19 mouse cellular contexts compared by ENCODE assay signal in the genomic region with DNA sequence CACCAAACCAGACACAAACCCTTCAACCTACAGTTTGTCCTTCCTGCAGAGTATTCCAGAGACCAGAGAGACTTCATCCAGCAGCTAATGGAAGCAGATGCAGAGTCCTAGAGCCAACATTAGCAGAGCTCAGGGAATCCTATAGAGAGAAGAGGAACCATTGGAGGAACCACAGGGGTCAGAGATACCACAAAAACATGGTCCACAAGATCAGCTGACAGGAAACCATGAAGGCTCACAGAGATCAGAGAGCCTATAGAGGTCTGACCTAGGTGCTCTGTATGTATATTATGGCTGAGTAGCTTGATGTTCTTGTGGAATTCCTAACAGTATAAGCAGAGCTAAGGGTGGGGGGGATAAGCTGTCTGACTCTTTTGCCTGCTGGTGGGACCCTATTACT. TPM values are rescaled to one million over a fixed set of nuclear protein-coding genes. Genes with fewer than 3 reads are reported as not detected.
DNase-seq lines count a peak whose midpoint lies in the region; ATAC-seq lines count a peak whose summit lies in the region.
"Had no signal": no experiment of that assay in that cellular context is flagged by ENCODE, and none has a peak within 500 bp of the region (broad histone marks: within the 10 kb centered on the region; RNA-seq: fewer than 3 reads in every experiment).

No protein-coding gene starts in this region.

- ATAC-seq in granulocyte monocyte progenitor cell, adult 5-6 weeks (replicated peaks; ENCODE audit: poor library complexity, severe bottlenecking), result peak; percentile 81
- peak; percentile 49; the same call in 1 of the 2 replicates for ATAC-seq in megakaryocyte, adult 5-6 weeks (ENCODE audit: poor library complexity, severe bottlenecking)
- no peak for ATAC-seq in megakaryocyte-erythroid progenitor cell, adult 5-6 weeks (replicated peaks; ENCODE audit: low FRiP score, low TSS enrichment, poor library complexity, severe bottlenecking)
- ATAC-seq: forebrain, embryonic 13.5 days; forebrain, embryonic 15.5 days had no signal

- DNase-seq in heart, adult 11 months, result peak; percentile 55
- DNase-seq in heart, postnatal 36 days, result no peak
- no peak for DNase-seq in left cerebral cortex, postnatal 36 days (ENCODE audit: low spot score in 2 of 2)
- DNase-seq in gastrocnemius, postnatal 36 days, result no peak
- DNase-seq: adrenal gland, adult 2 months; adrenal gland, postnatal 10 days; adrenal gland, postnatal 25 days; cerebellum, adult 11 months; cerebellum, adult 18-20 months; cerebellum, adult 8-10 months; cerebellum, adult 9-11 months; cerebellum, postnatal 14 days; cerebellum, postnatal 36 days had no signal

- intact Hi-C loops in heart, postnatal 36 days (cut with DNase I), result no loop called here
- intact Hi-C loops in left cerebral cortex, postnatal 36 days (cut with DNase I), result no loop called here
- intact Hi-C loops in gastrocnemius, postnatal 36 days (cut with DNase I), result no loop called here

RNA-seq across cellular contexts. Expression of gene Gpr137c, which starts 18.9 kb away (rescaled TPM):
- total RNA-seq in heart, postnatal 36 days (2021), result 1 to 10 TPM; 4.9 to 5.7 TPM
- 0.34 and 2.2 TPM in 2 replicates for total RNA-seq in granulocyte monocyte progenitor cell, adult 5-6 weeks (2014; fragmentation: Nextera tagmentation)
- 1.3 and 2.0 TPM in 2 replicates for total RNA-seq in granulocyte monocyte progenitor cell, adult 5-6 weeks (2017)
- 3.1 and 3.9 TPM in 2 replicates for total RNA-seq in megakaryocyte, adult 5-6 weeks (2015)
- total RNA-seq in megakaryocyte, adult 5-6 weeks (2017), result 2.1 and 3.4 TPM in 2 replicates
- total RNA-seq in left cerebral cortex, postnatal 36 days (2021), result 10 to 100 TPM; 31.9 to 35.9 TPM
- 0.67 and 0.90 TPM in 2 replicates for total RNA-seq in megakaryocyte-erythroid progenitor cell, adult 5-6 weeks (2014; fragmentation: Nextera tagmentation)
- total RNA-seq in megakaryocyte-erythroid progenitor cell, adult 5-6 weeks (2017), result 0.50 and 2.8 TPM in 2 replicates
- total RNA-seq in gastrocnemius, postnatal 36 days (2021), result 1 to 10 TPM; 2.0 to 3.4 TPM
- total RNA-seq: MEL had no signal

RNA-seq across cellular contexts. Expression of gene Txndc16, which starts 19.5 kb away (rescaled TPM):
- total RNA-seq in heart, postnatal 36 days (2021), result 10 to 100 TPM in 1 of 2 experiments, 1 to 10 TPM in 1; 9.9 to 13.5 TPM
- total RNA-seq in granulocyte monocyte progenitor cell, adult 5-6 weeks (2014; fragmentation: Nextera tagmentation), result 6.4 and 26.8 TPM in 2 replicates
- 14.1 and 23.8 TPM in 2 replicates for total RNA-seq in granulocyte monocyte progenitor cell, adult 5-6 weeks (2017)
- 25.5 and 28.0 TPM in 2 replicates for total RNA-seq in megakaryocyte, adult 5-6 weeks (2015)
- total RNA-seq in megakaryocyte, adult 5-6 weeks (2017), result 47.1 and 48.1 TPM in 2 replicates
- total RNA-seq in left cerebral cortex, postnatal 36 days (2021), result 10 to 100 TPM; 69.9 to 74.0 TPM
- 1.4 and 2.4 TPM in 2 replicates for total RNA-seq in megakaryocyte-erythroid progenitor cell, adult 5-6 weeks (2014; fragmentation: Nextera tagmentation)
- 3.4 and 4.0 TPM in 2 replicates for total RNA-seq in megakaryocyte-erythroid progenitor cell, adult 5-6 weeks (2017)
- 10 to 100 TPM in 1 of 2 experiments, 1 to 10 TPM in 1; 6.9 to 10.2 TPM for total RNA-seq in gastrocnemius, postnatal 36 days (2021)

Comparison
In these comparisons a context has a peak if more than half of its experiments do, and no peak if none do; other contexts are left out.
1. RNA of gene Gpr137c, which starts 18.9 kb away (total RNA-seq): 31.9 to 35.9 TPM in left cerebral cortex, postnatal 36 days; 4.9 to 5.7 TPM in heart, postnatal 36 days, 2.1 to 3.9 TPM in megakaryocyte, adult 5-6 weeks, 2.0 to 3.4 TPM in gastrocnemius, postnatal 36 days, 0.50 to 2.8 TPM in megakaryocyte-erythroid progenitor cell, adult 5-6 weeks and 0.34 to 2.2 TPM in granulocyte monocyte progenitor cell, adult 5-6 weeks; every median in the first group is over 4 times any median in the second.